ENCODE assay signal across 8 mouse cellular contexts in the genomic region with DNA sequence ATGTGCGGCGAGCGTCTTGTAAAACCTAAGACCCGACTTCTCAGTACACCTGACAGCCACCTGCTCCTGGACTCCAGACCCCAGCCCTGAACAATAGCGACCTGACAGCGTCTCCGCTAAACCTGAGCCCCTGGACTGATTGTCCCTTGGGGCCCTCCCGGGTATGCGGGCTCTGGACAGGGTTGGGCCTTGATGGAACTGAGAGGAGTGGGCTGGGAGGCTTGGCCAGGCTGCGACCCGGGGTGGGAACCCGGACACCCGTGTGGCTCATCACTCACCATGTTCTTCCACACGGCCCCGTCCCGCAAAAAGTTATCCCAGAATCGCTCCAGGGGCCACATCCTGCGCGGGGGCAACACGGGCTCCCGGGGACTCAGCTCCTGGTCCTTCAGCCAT. TPM values are rescaled to one million over a fixed set of nuclear protein-coding genes. Genes with fewer than 3 reads are reported as not detected.
DNase-seq lines count a peak whose midpoint lies in the region; ATAC-seq and TF ChIP-seq lines count a peak whose summit lies in the region.

No protein-coding gene starts in this region.

- H3K9ac ChIP-seq in heart, embryonic 16.5 days (ENCODE audit: low read length) = peak overlapping the region; percentile 98
- H3K9ac ChIP-seq in ES-E14 (ENCODE audit: insufficient read depth, low read depth, low read length, poor library complexity, severe bottlenecking) = peak overlapping the region; percentile 75
- peak overlapping the region; percentile 83 for H3K9ac ChIP-seq in forebrain, embryonic 11.5 days (ENCODE audit: low read length)
- peak overlapping the region; percentile 86 for H3K9ac ChIP-seq in liver, embryonic 13.5 days

- H3K27me3 ChIP-seq in heart, embryonic 16.5 days (ENCODE audit: control insufficient read depth, insufficient read depth, low read length) = no peaks in the 10 kb centered on the region
- no peaks in the 10 kb centered on the region for H3K27me3 ChIP-seq in forebrain, embryonic 11.5 days (ENCODE audit: control insufficient read depth, insufficient read depth, low read length)
- no peaks in the 10 kb centered on the region for H3K27me3 ChIP-seq in liver, embryonic 13.5 days

- in situ Hi-C loops in ES-E14 (cut with MboI; ENCODE audit: low sequenced_read_pairs in 2 of 2, unreplicated experiment in 2 of 2) = loop anchor here in 1 of 2 experiments (25.0 kb wide), 1 partner anchor 408 kb away; no protein-coding TSS in a partner anchor

- H3K36me3 ChIP-seq in heart, embryonic 16.5 days (ENCODE audit: control insufficient read depth, insufficient read depth) = peaks cover 16% of the 10 kb centered on the region; the same call in 1 of the 2 replicates
- no peaks in the 10 kb centered on the region for H3K36me3 ChIP-seq in ES-E14 (ENCODE audit: control insufficient read depth, insufficient read depth, low read length, poor library complexity, severe bottlenecking)
- no peaks in the 10 kb centered on the region; the same call in 1 of the 2 replicates for H3K36me3 ChIP-seq in forebrain, embryonic 11.5 days (ENCODE audit: control insufficient read depth, insufficient read depth, low read length)
- peaks cover 18% of the 10 kb centered on the region; the same call in 1 of the 2 replicates for H3K36me3 ChIP-seq in liver, embryonic 13.5 days

- peak overlapping the region; percentile 99 for H3K4me3 ChIP-seq in heart, embryonic 16.5 days (ENCODE audit: low read length)
- peak overlapping the region; percentile 89 to 90 for H3K4me3 ChIP-seq in ES-E14 (ENCODE audit: insufficient read depth in 1 of 2, low read depth in 1 of 2, low read length in 2 of 2, poor library complexity in 1 of 2, severe bottlenecking in 1 of 2)
- peak overlapping the region; percentile 94 for H3K4me3 ChIP-seq in forebrain, embryonic 11.5 days (ENCODE audit: low read depth, low read length)
- H3K4me3 ChIP-seq in liver, embryonic 13.5 days (replicated peaks) = peak overlapping the region; percentile 91

- H3K27ac ChIP-seq in heart, embryonic 16.5 days (ENCODE audit: low read length) = peak overlapping the region; percentile 93
- H3K27ac ChIP-seq in ES-E14 (ENCODE audit: insufficient read depth, low read depth, low read length, poor library complexity, severe bottlenecking) = no peak overlapping the region
- no peak overlapping the region for H3K27ac ChIP-seq in forebrain, embryonic 11.5 days (ENCODE audit: low read depth, low read length)
- peak overlapping the region; percentile 41; the same call in 1 of the 2 replicates for H3K27ac ChIP-seq in liver, embryonic 13.5 days

- peaks cover 12% of the 10 kb centered on the region for H3K4me1 ChIP-seq in heart, embryonic 16.5 days (ENCODE audit: control insufficient read depth, insufficient read depth, low read length)
- 0 out of 4 replicates have a peak, but pooled peaks cover 0 to 2% of the 10 kb centered on the region in 2 experiments for H3K4me1 ChIP-seq in ES-E14 (ENCODE audit: control insufficient read depth in 2 of 2, insufficient read depth in 2 of 2, low read length in 2 of 2, poor library complexity in 1 of 2)
- H3K4me1 ChIP-seq in forebrain, embryonic 11.5 days (replicated peaks; ENCODE audit: control insufficient read depth, insufficient read depth, low read length) = peaks cover 6% of the 10 kb centered on the region; the same call in 1 of the 2 replicates
- H3K4me1 ChIP-seq in liver, embryonic 13.5 days (replicated peaks) = peaks cover 14% of the 10 kb centered on the region

- ATAC-seq in heart, embryonic 16.5 days (replicated peaks; ENCODE audit: extremely low read depth, insufficient read depth, low FRiP score) = peak; percentile 42
- peak; percentile 76 for ATAC-seq in forebrain, embryonic 11.5 days (replicated peaks; ENCODE audit: low FRiP score)
- ATAC-seq in liver, embryonic 13.5 days (ENCODE audit: low read depth) = peak; percentile 53
- ATAC-seq in inflammation-experienced regulatory T-cells, adult 6 months = no peak

- under 1% methylated on average over 21 of the region's 21 CpGs for WGBS in heart, embryonic 16.5 days
- WGBS in forebrain, embryonic 11.5 days = under 1% methylated on average over 21 of the region's 21 CpGs
- WGBS in liver, embryonic 13.5 days (ENCODE audit: insufficient replicate concordance) = under 1% methylated on average over 21 of the region's 21 CpGs

- no peaks in the 10 kb centered on the region for H3K9me3 ChIP-seq in heart, embryonic 16.5 days (replicated peaks; ENCODE audit: control insufficient read depth, low read length)
- no peaks in the 10 kb centered on the region for H3K9me3 ChIP-seq in ES-E14 (ENCODE audit: control insufficient read depth, insufficient read depth, low read depth, low read length)
- H3K9me3 ChIP-seq in forebrain, embryonic 11.5 days (ENCODE audit: control insufficient read depth, low read length) = no peaks in the 10 kb centered on the region
- H3K9me3 ChIP-seq in liver, embryonic 13.5 days (replicated peaks) = no peaks in the 10 kb centered on the region

- H3K4me2 ChIP-seq in heart, embryonic 16.5 days (ENCODE audit: low read depth, low read length) = peak overlapping the region; percentile 78
- H3K4me2 ChIP-seq in forebrain, embryonic 11.5 days (ENCODE audit: low read depth, low read length, severe bottlenecking) = peak overlapping the region; percentile 95
- H3K4me2 ChIP-seq in liver, embryonic 13.5 days = peak overlapping the region; percentile 95

- DNase-seq in heart, adult 18-20 months = no peak
- no peak for DNase-seq in ES-E14 (ENCODE audit: low read depth, low spot score)
- DNase-seq in forebrain, embryonic 11.5 days (ENCODE audit: low spot score) = no peak
- no peak for DNase-seq in liver, embryonic 13.5 days
- DNase-seq in retina, postnatal 1 day = no peak
- no peak for DNase-seq in layer of hippocampus, adult 11-12 months (ENCODE audit: low spot score)

TF ChIP-seq in ES-E14, 5 proteins besides CTCF, POLR2A, EP300 and RAD21:
- TF ChIP-seq ZC3H11A (IDR thresholded peaks at IDR 0.05; ENCODE audit: borderline replicate concordance, low read depth, low read length) = no peak
- no peak for TF ChIP-seq MAFK (IDR thresholded peaks at IDR 0.05; ENCODE audit: insufficient read depth, low read depth, low read length)
- TF ChIP-seq HCFC1 (IDR thresholded peaks at IDR 0.05; ENCODE audit: borderline replicate concordance, insufficient read depth, low read length) = no peak
- no peak for TF ChIP-seq CHD2 (IDR thresholded peaks at IDR 0.05; ENCODE audit: low read depth, low read length)
- no peak for TF ChIP-seq ZNF384 (IDR thresholded peaks at IDR 0.05; ENCODE audit: low read depth, low read length)

RNA-seq across cellular contexts. Expression of a gene that starts 0.3 kb away (rescaled TPM):
- 580 and 597 TPM in 2 replicates for polyA plus RNA-seq in heart, embryonic 16.5 days (2015; fragmentation: Nextera tagmentation; extraction: Ambion mirVana)
- 100 to 1,000 TPM; 498 to 550 TPM for total RNA-seq in heart, adult 18-20 months (2021)
- 260 and 270 TPM in 2 replicates for total RNA-seq in ES-E14 (2012; rRNA removed)
- 279 and 281 TPM in 2 replicates for polyA plus RNA-seq in forebrain, embryonic 11.5 days (2014; fragmentation: Nextera tagmentation; extraction: Ambion mirVana)
- 197 and 202 TPM in 2 replicates for polyA plus RNA-seq in liver, embryonic 13.5 days (2015; fragmentation: Nextera tagmentation; extraction: Ambion mirVana)
- polyA plus RNA-seq in inflammation-experienced regulatory T-cells, adult 6 months (2017; shearing (Covaris generic)) = 100 to 1,000 TPM; 108 to 167 (median 111) TPM

RNA-seq across cellular contexts. Expression of a gene that starts 9.2 kb away (rescaled TPM):
- 27.0 and 27.9 TPM in 2 replicates for polyA plus RNA-seq in heart, embryonic 16.5 days (2015; fragmentation: Nextera tagmentation; extraction: Ambion mirVana)
- total RNA-seq in heart, adult 18-20 months (2021) = 10 to 100 TPM in 1 of 2 experiments, 1 to 10 TPM in 1; 9.6 to 10.0 TPM
- 39.5 and 69.3 TPM in 2 replicates for total RNA-seq in ES-E14 (2012; rRNA removed)
- polyA plus RNA-seq in forebrain, embryonic 11.5 days (2014; fragmentation: Nextera tagmentation; extraction: Ambion mirVana) = 51.3 and 54.2 TPM in 2 replicates
- polyA plus RNA-seq in liver, embryonic 13.5 days (2015; fragmentation: Nextera tagmentation; extraction: Ambion mirVana) = 18.3 and 21.4 TPM in 2 replicates
- 10 to 100 TPM; 15.0 to 19.3 (median 16.7) TPM for polyA plus RNA-seq in inflammation-experienced regulatory T-cells, adult 6 months (2017; shearing (Covaris generic))

RNA-seq across cellular contexts. Expression of a gene that starts 9.5 kb away (rescaled TPM):
- polyA plus RNA-seq in heart, embryonic 16.5 days (2015; fragmentation: Nextera tagmentation; extraction: Ambion mirVana) = 28.7 and 31.7 TPM in 2 replicates
- 10 to 100 TPM; 38.5 to 43.6 TPM for total RNA-seq in heart, adult 18-20 months (2021)
- total RNA-seq in ES-E14 (2012; rRNA removed) = 2.1 and 3.9 TPM in 2 replicates
- 28.8 and 30.1 TPM in 2 replicates for polyA plus RNA-seq in forebrain, embryonic 11.5 days (2014; fragmentation: Nextera tagmentation; extraction: Ambion mirVana)
- polyA plus RNA-seq in liver, embryonic 13.5 days (2015; fragmentation: Nextera tagmentation; extraction: Ambion mirVana) = 20.3 and 26.5 TPM in 2 replicates
- 10 to 100 TPM; 20.1 to 74.9 (median 45.7) TPM for polyA plus RNA-seq in inflammation-experienced regulatory T-cells, adult 6 months (2017; shearing (Covaris generic))

RNA-seq across cellular contexts. Expression of a gene that starts 39.2 kb away (rescaled TPM):
- 10.1 and 12.0 TPM in 2 replicates for polyA plus RNA-seq in heart, embryonic 16.5 days (2015; fragmentation: Nextera tagmentation; extraction: Ambion mirVana)
- 1 to 10 TPM; 7.6 to 8.5 TPM for total RNA-seq in heart, adult 18-20 months (2021)
- total RNA-seq in ES-E14 (2012; rRNA removed) = 14.5 and 19.0 TPM in 2 replicates
- 3.0 and 3.4 TPM in 2 replicates for polyA plus RNA-seq in forebrain, embryonic 11.5 days (2014; fragmentation: Nextera tagmentation; extraction: Ambion mirVana)
- 2.8 and 3.6 TPM in 2 replicates for polyA plus RNA-seq in liver, embryonic 13.5 days (2015; fragmentation: Nextera tagmentation; extraction: Ambion mirVana)
- 10 to 100 TPM; 77.8 to 93.7 (median 80.8) TPM for polyA plus RNA-seq in inflammation-experienced regulatory T-cells, adult 6 months (2017; shearing (Covaris generic))

Comparison
In these comparisons a context has a peak if more than half of its experiments do, and no peak if none do; other contexts are left out.
1. H3K27ac ChIP-seq: peak in heart, embryonic 16.5 days (single experiment) and liver, embryonic 13.5 days (single experiment); none in ES-E14 (single experiment) and forebrain, embryonic 11.5 days (single experiment).
2. Peak in every context shown above with its lines, with median percentiles within 50 percentile points of each other: H3K4me2 ChIP-seq, H3K4me3 ChIP-seq and H3K9ac ChIP-seq.